Mouse (Mus musculus) hindbrain, embryonic 10.5 days (tissue): Measurements from ENCODE around the gene Ndufa1. TPM values are rescaled to one million over a fixed set of nuclear protein-coding genes. Genes with fewer than 3 reads are reported as not detected.
"Not testable (repeated sequence)": the region's sequence is repeated elsewhere in the genome, so short reads cannot be mapped to it uniquely, and the experiment has no call there.

Source experiments
- DNase-seq: peaks from one replicate; pipeline ENCODE4 v3.0.0-alpha.2; 2017; ENCODE audit warnings: low spot score
- H3K27ac ChIP-seq: fragments of 300-500 bp; sonication (generic); 2 replicates; pipeline ENCODE4 v1.5.1; 2016; ENCODE audit warnings: mild to moderate bottlenecking, moderate library complexity
- H3K27me3 ChIP-seq: fragments of 300-500 bp; sonication (generic); 2 replicates; pipeline ENCODE4 v1.6.1; 2016; ENCODE audit warnings: mild to moderate bottlenecking; ENCODE audit not compliant: poor library complexity, insufficient read depth, severe bottlenecking
- H3K36me3 ChIP-seq: fragments of 300-500 bp; sonication (generic); 2 replicates; pipeline ENCODE4 v1.6.1; 2016; ENCODE audit warnings: mild to moderate bottlenecking, moderate library complexity
- H3K4me1 ChIP-seq: fragments of 300-500 bp; sonication (generic); replicated peaks from 2 replicates; pipeline ENCODE4 v1.6.1; 2016; ENCODE audit warnings: mild to moderate bottlenecking
- H3K4me3 ChIP-seq: fragments of 300-500 bp; sonication (generic); 2 replicates; pipeline ENCODE4 v1.5.1; 2016; ENCODE audit warnings: mild to moderate bottlenecking, moderate library complexity
- H3K9me3 ChIP-seq: fragments of 300-500 bp; sonication (generic); 2 replicates; pipeline ENCODE4 v1.6.1; 2016; ENCODE audit warnings: mild to moderate bottlenecking, moderate library complexity
- WGBS: fragments of 180-500 bp; shearing (Covaris S2); methylation state at CpG from one replicate; pipeline ENCODE4 v1.1.7; 2016; 5-methylcytosine and 5-hydroxymethylcytosine counted together
- polyA plus RNA-seq: library from polyadenylated mRNA; unstranded; fragments of >200 nt; fragmentation: Nextera tagmentation; extraction: Ambion mirVana; gene quantifications from 2 replicates; pipeline ENCODE4 v1.2.1, GENCODE M21; 2016

The Ndufa1 gene
- polyA plus RNA-seq, 1 experiment from 2014 or later, result 490 TPM

DNA sequence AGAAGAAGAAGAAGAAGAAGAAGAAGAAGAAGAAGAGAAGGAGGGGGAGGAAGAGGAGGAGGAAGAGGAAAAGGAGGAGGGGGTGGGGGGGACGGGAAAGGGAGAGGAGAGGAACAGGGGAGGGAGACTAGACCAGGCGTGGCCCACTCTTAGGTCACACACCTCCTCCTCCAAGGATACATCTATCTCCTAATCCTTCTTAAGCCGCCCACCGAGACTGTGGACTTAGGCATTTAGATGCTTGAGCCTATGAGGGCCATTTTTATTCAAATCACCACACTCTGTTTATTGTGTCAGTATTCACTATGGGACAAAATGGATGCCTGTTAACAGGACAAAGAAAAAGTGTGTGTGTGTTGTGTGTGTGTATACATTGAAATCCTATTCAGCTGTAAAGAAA is 46.5 kb downstream of the Ndufa1 start:
- DNase-seq, H3K4me3 ChIP-seq, H3K4me1 ChIP-seq, H3K27ac ChIP-seq, H3K27me3 ChIP-seq, H3K9me3 ChIP-seq: not testable (repeated sequence)
- WGBS, result 61% methylated on average over 2 of the region's 4 CpGs
- peaks cover 58% of the 10 kb centered on the region for H3K36me3 ChIP-seq

DNA sequence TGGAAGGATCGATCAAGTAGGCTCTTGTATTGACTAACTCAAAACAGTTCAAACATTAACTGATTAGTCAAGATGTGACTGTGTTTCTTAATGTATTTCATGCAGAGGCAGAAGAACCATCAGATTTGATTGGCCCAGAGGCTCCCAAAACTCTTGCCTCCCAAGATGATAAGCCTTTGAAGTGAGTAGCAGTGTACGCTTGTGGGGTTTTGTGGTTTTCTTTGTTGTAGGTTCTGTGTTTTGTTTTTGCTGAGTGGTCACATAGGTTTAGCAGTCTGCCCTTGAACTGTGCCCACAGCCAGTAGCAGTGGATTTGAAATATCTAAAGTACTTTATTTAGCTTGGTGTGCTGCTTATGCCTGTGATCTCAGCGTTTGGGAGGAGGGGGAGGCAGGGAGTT is 49.2 kb downstream of the Ndufa1 start:
- Histone ChIP-seq H3K4me1 (no peaks in the 10 kb centered on the region), H3K36me3 (peaks cover 61% of the 10 kb centered on the region), H3K27ac (no peak overlapping the region), H3K27me3 (no peaks in the 10 kb centered on the region), H3K4me3 (no peak overlapping the region), H3K9me3 (no peaks in the 10 kb centered on the region)
- 83% methylated on average over 3 of the region's 3 CpGs for WGBS
- DNase-seq, result no peak

Other genes starting within 250 kb of the Ndufa1 start
- 37.5 and 46.3 TPM in 2 replicates for gene Sept6, start 199.4 kb downstream of the Ndufa1 start, polyA plus RNA-seq
- not detected in 2 replicates for gene Sowahd, start 142.3 kb downstream of the Ndufa1 start, polyA plus RNA-seq
- 405 and 454 TPM in 2 replicates for gene Rpl39, start 105.8 kb downstream of the Ndufa1 start, polyA plus RNA-seq
- 13.0 and 18.5 TPM in 2 replicates for gene Upf3b, start 80.8 kb downstream of the Ndufa1 start, polyA plus RNA-seq
- gene Nkap, start 64.4 kb downstream of the Ndufa1 start, polyA plus RNA-seq, result 15.6 and 19.4 TPM in 2 replicates
- gene Akap14, start 22.3 kb downstream of the Ndufa1 start, polyA plus RNA-seq, result 0.17 and 0.35 TPM in 2 replicates
- gene Rnf113a1, start 82 bp upstream of the Ndufa1 start, polyA plus RNA-seq, result 13.4 and 15.0 TPM in 2 replicates
- not detected in 2 replicates for gene Gm9, start 19.9 kb upstream of the Ndufa1 start, polyA plus RNA-seq
- not detected in 2 replicates for gene Rhox1, start 31.1 kb upstream of the Ndufa1 start, polyA plus RNA-seq
- gene Rhox2a, start 53.8 kb upstream of the Ndufa1 start, polyA plus RNA-seq, result 0.58 TPM in 2 replicates
- gene Rhox3a, start 58.8 kb upstream of the Ndufa1 start, polyA plus RNA-seq, result not detected in 2 replicates
- gene Rhox4a, start 74.2 kb upstream of the Ndufa1 start, polyA plus RNA-seq, result 0.10 and 0.17 TPM in 2 replicates
- not detected in 2 replicates for gene Rhox3a2, start 188.9 kb upstream of the Ndufa1 start, polyA plus RNA-seq
- gene Rhox4a2, start 199.7 kb upstream of the Ndufa1 start, polyA plus RNA-seq, result 0.75 and 2.0 TPM in 2 replicates
- not detected in 2 replicates for gene Rhox2b, start 220.9 kb upstream of the Ndufa1 start, polyA plus RNA-seq
- 0.88 and 1.1 TPM in 2 replicates for gene Rhox4b, start 241.3 kb upstream of the Ndufa1 start, polyA plus RNA-seq